Mouse (Mus musculus) left cerebral cortex, adult 8-10 months (tissue): ENCODE measurements around the gene Ppt2. TPM values are rescaled to one million over a fixed set of nuclear protein-coding genes. Genes with fewer than 3 reads are reported as not detected.

ENCODE experiments used
- DNase-seq, 2 experiments: peaks; one replicate each; pipeline ENCODE4 v3.0.0; 2022; ENCODE audit warnings: low spot score in 2 of 2
- total RNA-seq, 4 experiments: library from RNA; stranded (reverse); gene quantifications; 2 replicates each; pipeline ENCODE4 v1.2.4; 2022

Ppt2 gene
- 10 to 100 TPM; 38.1 to 48.6 (median 45.4) TPM for total RNA-seq

GRCm38 (mm10) chr17:34627943-34628643, at the start of gene Ppt2:
TSS of gene Ppt2 (minus strand) at chr17:34628510.
- no peak for DNase-seq

- no peak for DNase-seq
Measured at GRCm38 (mm10) chr17:34676671-34677070, 48.4 kb upstream of the Ppt2 start.

GRCm38 (mm10) chr17:34676093-34676460, 47.8 kb upstream of the Ppt2 start:
- DNase-seq, result no peak

GRCm38 (mm10) chr17:34675205-34676092, 47.1 kb upstream of the Ppt2 start:
- DNase-seq, result no peak

GRCm38 (mm10) chr17:34674524-34675204, 46.4 kb upstream of the Ppt2 start:
- no peak for DNase-seq

GRCm38 (mm10) chr17:34673139-34673538, 44.8 kb upstream of the Ppt2 start:
- no peak for DNase-seq

GRCm38 (mm10) chr17:34672246-34672792, 44.0 kb upstream of the Ppt2 start:
- no peak for DNase-seq

GRCm38 (mm10) chr17:34671151-34672066, 43.1 kb upstream of the Ppt2 start:
- DNase-seq, result no peak

- DNase-seq, result no peak
Measured at GRCm38 (mm10) chr17:34670235-34670634, 41.9 kb upstream of the Ppt2 start, which contains the start of gene Tnxb. TSS of gene Tnxb (plus strand) at chr17:34670535.

- no peak for DNase-seq
Measured at GRCm38 (mm10) chr17:34664472-34664871, 36.2 kb upstream of the Ppt2 start.

- DNase-seq, result no peak
Measured at GRCm38 (mm10) chr17:34663558-34663957, 35.2 kb upstream of the Ppt2 start.

- no peak for DNase-seq
Measured at GRCm38 (mm10) chr17:34662978-34663377, 34.7 kb upstream of the Ppt2 start.

GRCm38 (mm10) chr17:34662468-34662867, 34.2 kb upstream of the Ppt2 start:
- no peak for DNase-seq

- DNase-seq, result no peak
Measured at GRCm38 (mm10) chr17:34661121-34661591, 32.8 kb upstream of the Ppt2 start.

GRCm38 (mm10) chr17:34660259-34660820, 32.0 kb upstream of the Ppt2 start:
- no peak for DNase-seq

- DNase-seq, result no peak
Measured at GRCm38 (mm10) chr17:34659897-34660214, 31.5 kb upstream of the Ppt2 start.

GRCm38 (mm10) chr17:34659181-34659896, 31.0 kb upstream of the Ppt2 start:
- no peak for DNase-seq

GRCm38 (mm10) chr17:34658591-34658990, 30.3 kb upstream of the Ppt2 start:
- DNase-seq, result no peak

GRCm38 (mm10) chr17:34658145-34658544, 29.8 kb upstream of the Ppt2 start:
- DNase-seq, result no peak

- DNase-seq, result no peak
Measured at GRCm38 (mm10) chr17:34657271-34657670, 29.0 kb upstream of the Ppt2 start.
